Mouse (Mus musculus) kidney, embryonic 16.5 days (tissue): ENCODE measurements around the gene Rhoc. TPM values are rescaled to one million over a fixed set of nuclear protein-coding genes. Genes with fewer than 3 reads are reported as not detected.
"Not testable (repeated sequence)": the region's sequence is repeated elsewhere in the genome, so short reads cannot be mapped to it uniquely, and the experiment has no call there.

Source experiments
- ATAC-seq: fragments of 200-750 bp; cut with Nextera tagmentation; 2 replicates; pipeline ENCODE4 v1.8.0; 2017; ENCODE audit warnings: moderate TSS enrichment; ENCODE audit not compliant: low FRiP score, low TSS enrichment
- H3K27ac ChIP-seq: fragments of 300-500 bp; sonication (generic); 2 replicates; pipeline ENCODE4 v1.5.1; 2014; ENCODE audit warnings: low read length
- H3K27me3 ChIP-seq: fragments of 300-500 bp; sonication (generic); 2 replicates; pipeline ENCODE4 v1.6.1; 2014; ENCODE audit warnings: low read length, control low read depth, mixed read lengths; ENCODE audit not compliant: insufficient read depth
- H3K36me3 ChIP-seq: fragments of 300-500 bp; sonication (generic); 2 replicates; pipeline ENCODE4 v1.6.1; 2014; ENCODE audit warnings: low read length, control low read depth, mixed read lengths; ENCODE audit not compliant: insufficient read depth
- H3K4me1 ChIP-seq: fragments of 300-500 bp; sonication (generic); 2 replicates; pipeline ENCODE4 v1.6.1; 2014; ENCODE audit warnings: low read length, control low read depth, mixed read lengths; ENCODE audit not compliant: insufficient read depth
- H3K4me2 ChIP-seq: fragments of 300-500 bp; sonication (generic); replicated peaks from 2 replicates; pipeline ENCODE4 v1.6.1; 2014; ENCODE audit warnings: low read depth, low read length
- H3K4me3 ChIP-seq: fragments of 300-500 bp; sonication (generic); 2 replicates; pipeline ENCODE4 v1.5.1; 2014; ENCODE audit warnings: mild to moderate bottlenecking, low read length
- H3K9ac ChIP-seq: fragments of 300-500 bp; sonication (generic); replicated peaks from 2 replicates; pipeline ENCODE4 v1.6.1; 2014; ENCODE audit warnings: low read length
- H3K9me3 ChIP-seq: fragments of 300-500 bp; sonication (generic); 2 replicates; pipeline ENCODE4 v1.6.1; 2016; ENCODE audit warnings: low read length, control low read depth
- WGBS: fragments of 180-500 bp; shearing (Covaris S2); extraction: QIAGEN DNeasy Blood & Tissue Kit; methylation state at CpG from one replicate; pipeline ENCODE4 v1.1.7; 2014; 5-methylcytosine and 5-hydroxymethylcytosine counted together
- polyA plus RNA-seq: library from polyadenylated mRNA; unstranded; fragments of >200 nt; fragmentation: Nextera tagmentation; extraction: Ambion mirVana; gene quantifications from 2 replicates; pipeline ENCODE4 v1.2.1, GENCODE M21; 2015

Gene Rhoc
- 136 and 146 TPM in 2 replicates for polyA plus RNA-seq

DNA sequence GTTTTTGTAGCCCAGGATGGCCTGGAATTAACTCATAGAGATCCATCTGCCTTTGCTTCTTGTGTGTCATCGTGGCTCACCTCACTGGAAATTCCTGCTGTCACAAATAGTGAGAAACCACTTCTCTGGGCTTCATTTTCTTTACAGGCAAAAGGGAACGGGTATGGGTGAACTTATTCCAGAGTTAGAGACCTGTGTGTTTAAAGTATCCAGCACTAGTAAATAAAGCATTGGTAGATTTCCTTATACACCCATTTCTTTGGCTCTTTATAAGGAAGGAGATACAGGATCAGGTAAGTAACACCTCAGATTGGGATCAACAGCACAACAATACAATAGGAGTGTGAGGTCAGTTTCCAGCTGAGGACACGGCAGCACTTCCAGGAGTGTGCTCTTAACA lies at the start of gene Rhoc:
Gene Rhoc, plus strand, starts transcription at position 301 of the 400 bp plus-strand sequence.
- Histone ChIP-seq H3K27me3 (0 out of 2 replicates have a peak, but pooled peaks cover 3% of the 10 kb centered on the region), H3K4me1 (peaks cover 43% of the 10 kb centered on the region), H3K9me3 (no peaks in the 10 kb centered on the region), H3K9ac (peak within 1 kb of the TSS; percentile 84), H3K4me3 (peak within 1 kb of the TSS; percentile 75), H3K27ac (peak within 1 kb of the TSS; percentile 85), H3K4me2 (peak within 1 kb of the TSS; percentile 71), H3K36me3 (peaks cover 14% of the 10 kb centered on the region)
- no peak for ATAC-seq
- 25% methylated on average over 3 of the region's 3 CpGs for WGBS

DNA sequence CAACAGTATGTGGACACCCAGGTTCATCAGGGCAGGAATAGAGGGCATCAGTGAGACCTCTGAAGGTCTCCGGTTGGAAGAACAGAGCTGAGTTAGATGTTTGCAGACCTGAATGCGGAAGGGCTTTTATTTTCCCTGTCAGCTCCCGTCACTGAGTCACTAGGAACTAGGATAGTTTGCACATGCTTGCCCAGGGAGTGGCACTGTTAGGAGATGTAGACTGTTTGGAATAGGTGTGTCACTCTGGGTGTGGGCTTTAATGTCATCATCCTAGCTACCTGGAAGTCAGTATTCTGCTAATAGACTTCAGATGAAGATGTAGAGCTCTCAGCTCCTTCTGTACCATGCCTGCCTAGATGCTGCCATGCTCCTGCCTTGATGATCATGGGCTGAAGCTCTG lies 46.2 kb upstream of the Rhoc start:
- Histone ChIP-seq H3K4me3 (no peak overlapping the region), H3K4me1 (no peaks in the 10 kb centered on the region), H3K4me2 (no peak overlapping the region), H3K27me3 (no peaks in the 10 kb centered on the region), H3K36me3 (no peaks in the 10 kb centered on the region), H3K9ac (no peak overlapping the region), H3K9me3 (no peaks in the 10 kb centered on the region), H3K27ac (no peak overlapping the region)
- 88% methylated on average over 3 of the region's 3 CpGs for WGBS
- no peak for ATAC-seq

DNA sequence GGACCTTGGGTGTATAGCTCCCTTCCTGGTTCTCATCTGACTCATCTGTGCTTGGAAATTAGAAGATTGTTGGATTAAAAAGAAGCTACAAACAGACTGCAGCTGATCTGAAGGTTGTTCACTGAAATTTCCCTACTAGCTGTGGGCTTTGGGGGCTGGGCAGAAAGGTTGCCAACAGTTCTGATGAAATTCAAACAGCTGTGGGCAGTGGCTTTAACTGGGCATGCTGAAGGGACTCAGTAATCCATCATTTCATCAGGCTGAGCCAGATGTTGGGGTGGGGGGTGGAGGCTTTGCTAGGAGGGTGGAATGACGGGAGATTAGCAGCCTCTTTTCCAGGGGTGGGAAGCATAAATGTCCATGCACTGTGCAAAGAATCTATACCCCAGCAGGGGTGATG lies 45.0 kb upstream of the Rhoc start:
- no peak overlapping the region for H3K27ac ChIP-seq
- WGBS = 53% methylated on average over 1 of the region's 1 CpGs
- no peaks in the 10 kb centered on the region for H3K4me1 ChIP-seq
- no peak for ATAC-seq
- H3K9ac ChIP-seq = no peak overlapping the region
- H3K27me3 ChIP-seq = no peaks in the 10 kb centered on the region
- no peak overlapping the region for H3K4me2 ChIP-seq
- H3K4me3 ChIP-seq = no peak overlapping the region
- no peaks in the 10 kb centered on the region for H3K9me3 ChIP-seq
- no peaks in the 10 kb centered on the region for H3K36me3 ChIP-seq

DNA sequence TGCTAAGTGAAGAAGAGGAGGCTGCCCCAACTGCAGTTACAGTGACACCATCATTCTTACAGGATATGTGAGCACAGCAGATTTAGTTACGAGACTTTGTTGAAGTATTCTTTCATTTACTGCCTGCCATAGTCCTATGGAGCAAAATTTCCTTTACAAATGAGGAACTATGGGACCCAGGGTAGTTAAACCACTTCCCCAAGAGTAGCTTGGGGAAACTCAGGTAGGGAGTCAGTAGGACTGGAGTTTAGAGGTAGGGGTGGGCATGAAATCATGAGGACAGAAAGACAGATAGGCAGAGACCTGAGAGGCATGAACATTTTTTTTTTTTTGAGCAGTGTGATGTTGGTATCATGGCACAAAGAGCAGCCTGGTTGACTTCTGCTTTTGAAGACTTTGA lies 44.3 kb upstream of the Rhoc start:
- Histone ChIP-seq H3K4me3 (no peak overlapping the region), H3K4me1 (no peaks in the 10 kb centered on the region), H3K9me3 (no peaks in the 10 kb centered on the region), H3K4me2 (no peak overlapping the region), H3K9ac (no peak overlapping the region), H3K27me3 (no peaks in the 10 kb centered on the region), H3K27ac (no peak overlapping the region), H3K36me3 (no peaks in the 10 kb centered on the region)
- no peak for ATAC-seq
- 76% methylated on average over 1 of the region's 1 CpGs for WGBS

DNA sequence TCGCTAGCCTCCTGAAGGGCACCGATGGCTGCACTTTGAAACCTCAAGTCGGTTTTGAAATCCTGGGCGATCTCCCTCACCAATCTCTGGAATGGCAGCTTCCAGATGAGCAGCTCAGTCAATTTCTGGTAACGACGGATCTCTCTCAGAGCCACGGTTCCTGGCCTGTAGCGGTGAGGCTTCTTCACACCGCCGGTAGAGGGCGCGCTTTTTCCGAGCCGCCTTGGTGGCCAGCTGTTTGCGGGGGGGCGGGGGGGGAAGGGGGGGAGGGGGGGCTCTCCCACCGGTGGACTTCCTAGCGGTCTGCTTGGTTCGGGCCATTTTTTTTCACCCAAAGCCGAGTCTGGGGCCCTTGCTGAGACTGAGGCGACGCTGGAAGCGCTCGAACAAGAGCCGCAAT lies 35.3 kb upstream of the Rhoc start:
- WGBS = 18% methylated on average over 22 of the region's 25 CpGs
- H3K36me3 ChIP-seq, H3K27ac ChIP-seq, H3K4me1 ChIP-seq, H3K9ac ChIP-seq, ATAC-seq, H3K4me3 ChIP-seq, H3K27me3 ChIP-seq, H3K9me3 ChIP-seq: not testable (repeated sequence)
- H3K4me2 ChIP-seq = 0 out of 2 replicates have a peak overlapping the region, but pooled peaks have one; percentile 13

DNA sequence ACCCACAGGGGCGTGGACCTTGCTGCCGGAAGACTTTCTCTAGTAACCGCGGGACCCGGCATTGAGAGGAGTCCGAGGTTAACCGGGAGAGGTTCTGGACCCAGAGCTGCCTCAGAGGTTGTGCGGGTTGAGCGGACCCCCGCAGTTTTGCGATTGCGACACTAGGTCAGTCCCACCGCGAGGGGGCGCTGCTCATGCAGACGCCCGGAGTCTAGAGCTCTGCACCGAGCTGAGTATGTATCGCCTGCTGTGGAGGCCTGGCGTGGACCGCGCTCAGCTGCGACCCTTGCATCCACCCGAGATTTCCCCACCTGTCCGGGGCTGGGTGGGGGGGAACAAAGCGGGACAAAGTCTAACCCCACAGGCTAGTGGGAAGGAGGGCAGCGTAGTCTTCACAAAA lies 29.8 kb upstream of the Rhoc start:
- peak overlapping the region; percentile 80 for H3K4me2 ChIP-seq
- peak overlapping the region; percentile 77 for H3K9ac ChIP-seq
- H3K4me3 ChIP-seq = peak overlapping the region; percentile 49
- ATAC-seq = peak; percentile 83; the same call in 1 of the 2 replicates
- WGBS = 2% methylated on average over 27 of the region's 27 CpGs
- no peaks in the 10 kb centered on the region for H3K36me3 ChIP-seq
- no peaks in the 10 kb centered on the region for H3K4me1 ChIP-seq
- H3K9me3 ChIP-seq = no peaks in the 10 kb centered on the region
- 0 out of 2 replicates have a peak, but pooled peaks cover 9% of the 10 kb centered on the region for H3K27me3 ChIP-seq
- H3K27ac ChIP-seq = no peak overlapping the region

DNA sequence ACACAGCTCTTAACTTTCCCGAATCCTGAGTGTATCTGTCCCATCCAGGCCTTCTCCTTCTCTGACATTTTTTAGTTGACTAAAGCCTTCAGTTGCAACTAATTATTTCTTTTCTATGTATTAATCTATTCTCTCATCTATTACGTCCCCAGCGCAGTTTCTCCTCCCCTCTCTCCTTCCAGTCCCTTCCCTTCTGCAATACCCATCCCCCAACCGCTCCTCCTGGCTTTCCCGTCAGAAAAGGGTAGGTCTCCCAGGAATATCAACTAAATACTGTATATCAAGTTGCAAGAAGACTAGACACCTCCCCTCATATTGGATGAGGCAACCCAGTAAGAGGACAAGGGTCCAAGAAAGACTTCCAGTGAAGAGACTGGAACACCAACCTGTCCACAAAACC lies 29.3 kb upstream of the Rhoc start:
- Histone ChIP-seq H3K4me1 (no peaks in the 10 kb centered on the region), H3K9me3 (no peaks in the 10 kb centered on the region), H3K9ac (peak overlapping the region; percentile 77), H3K4me3 (peak overlapping the region; percentile 49), H3K4me2 (peak overlapping the region; percentile 80), H3K36me3 (no peaks in the 10 kb centered on the region), H3K27me3 (0 out of 2 replicates have a peak, but pooled peaks cover 9% of the 10 kb centered on the region), H3K27ac (no peak overlapping the region)
- WGBS = 9% methylated on average over 5 of the region's 5 CpGs
- ATAC-seq = no peak

DNA sequence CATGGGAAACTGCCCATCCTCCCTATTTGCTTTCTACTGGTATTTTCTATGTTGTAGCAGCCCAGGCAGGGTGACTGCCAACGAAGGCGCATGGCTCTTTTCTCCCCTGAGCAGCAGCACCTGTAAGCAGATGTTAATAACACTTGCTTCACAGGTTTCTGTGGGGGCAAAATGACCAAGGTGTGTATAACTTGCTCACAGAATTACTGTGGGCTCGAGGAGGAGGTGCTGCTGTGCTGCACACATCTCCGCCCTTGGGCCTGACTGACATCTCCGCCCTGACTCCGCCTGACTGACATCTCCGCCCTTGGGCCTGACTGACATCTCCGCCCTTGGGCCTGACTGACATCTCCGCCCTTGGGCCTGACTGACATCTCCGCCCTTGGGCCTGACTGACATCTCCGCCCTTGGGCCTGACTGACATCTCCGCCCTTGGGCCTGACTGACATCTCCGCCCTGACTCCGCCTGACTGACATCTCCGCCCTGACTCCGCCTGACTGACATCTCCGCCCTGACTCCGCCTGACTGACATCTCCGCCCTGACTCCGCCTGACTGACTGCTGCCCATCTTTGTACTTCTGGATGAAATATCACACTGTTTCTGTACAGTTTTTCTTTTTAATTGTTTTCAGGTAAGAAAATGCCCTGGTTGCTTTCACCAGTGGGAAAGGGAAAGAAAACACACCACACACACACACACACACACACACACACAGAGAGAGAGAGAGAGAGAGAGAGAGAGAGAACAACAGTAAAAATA lies 25.9 kb upstream of the Rhoc start:
- 27% methylated on average over 19 of the region's 20 CpGs for WGBS

DNA sequence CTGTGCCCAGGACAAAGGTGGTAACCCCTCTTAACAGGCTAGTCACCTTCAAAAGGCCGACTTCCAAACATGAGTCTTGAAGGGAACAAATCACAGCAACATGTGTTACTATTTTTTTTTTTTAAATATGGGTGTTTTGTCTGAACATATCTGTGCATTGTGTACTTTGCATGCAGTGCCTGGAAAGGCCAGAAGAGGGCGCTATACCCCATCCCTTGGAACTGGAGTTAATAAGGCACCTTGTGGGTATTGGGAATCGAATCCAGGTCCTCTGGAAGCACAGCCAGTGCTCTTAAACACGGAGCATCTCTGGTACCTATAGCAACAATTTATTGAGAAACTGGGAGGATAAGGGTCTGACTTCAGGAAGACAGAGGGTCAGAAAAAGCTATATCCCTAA lies 23.2 kb upstream of the Rhoc start:
- ATAC-seq = no peak
- no peaks in the 10 kb centered on the region for H3K36me3 ChIP-seq
- no peak overlapping the region for H3K4me2 ChIP-seq
- no peak overlapping the region for H3K4me3 ChIP-seq
- WGBS = 27% methylated on average over 4 of the region's 4 CpGs
- H3K9ac ChIP-seq = no peak overlapping the region
- no peaks in the 10 kb centered on the region for H3K4me1 ChIP-seq
- no peak overlapping the region for H3K27ac ChIP-seq
- H3K27me3 ChIP-seq = 0 out of 2 replicates have a peak, but pooled peaks cover 3% of the 10 kb centered on the region
- H3K9me3 ChIP-seq = no peaks in the 10 kb centered on the region

More for the DNA sequence above, 25.9 kb upstream of the Rhoc start:
- H3K9me3 ChIP-seq, ATAC-seq, H3K4me3 ChIP-seq, H3K4me1 ChIP-seq, H3K4me2 ChIP-seq, H3K36me3 ChIP-seq, H3K27ac ChIP-seq, H3K27me3 ChIP-seq, H3K9ac ChIP-seq: not testable (repeated sequence)

DNA sequence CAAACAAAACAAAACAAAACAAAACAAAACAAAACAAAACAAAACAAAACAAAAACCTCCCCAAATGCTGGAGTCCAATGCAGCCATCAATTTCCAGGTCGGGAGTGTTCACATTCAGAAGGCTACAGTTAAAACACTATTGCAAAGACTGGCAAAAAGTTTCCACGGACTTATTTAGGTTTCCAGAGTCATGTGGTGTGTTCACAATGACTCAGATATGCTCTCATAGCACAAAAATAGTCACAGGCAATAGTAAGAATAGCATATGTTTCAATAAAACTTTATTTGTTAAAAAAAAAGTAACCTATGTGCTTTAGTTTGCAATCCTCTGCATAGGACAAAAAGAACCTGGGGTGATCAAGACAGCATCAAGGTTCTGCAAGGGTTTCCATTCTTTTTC lies 21.0 kb upstream of the Rhoc start:
- no peaks in the 10 kb centered on the region for H3K27me3 ChIP-seq

More for the DNA sequence above, 21.0 kb upstream of the Rhoc start:
- no peak for ATAC-seq
- H3K9me3 ChIP-seq = no peaks in the 10 kb centered on the region
- 59% methylated on average over 2 of the region's 2 CpGs for WGBS
- no peak overlapping the region for H3K4me2 ChIP-seq
- no peak overlapping the region for H3K9ac ChIP-seq
- H3K4me1 ChIP-seq = no peaks in the 10 kb centered on the region
- no peaks in the 10 kb centered on the region for H3K36me3 ChIP-seq
- H3K27ac ChIP-seq = no peak overlapping the region
- H3K4me3 ChIP-seq = no peak overlapping the region
